Mouse (Mus musculus) embryonic fibroblast, embryonic 13.5 days (primary cell): Measurements from ENCODE around the gene Supt6.

Source experiments
- CTCF ChIP-seq: IDR thresholded peaks from 2 replicates; pipeline ENCODE4 v1.5.1; 2011; ENCODE audit warnings: mild to moderate bottlenecking, control low read depth, low read length, moderate library complexity, borderline replicate concordance; ENCODE audit not compliant: insufficient read depth
- POLR2A ChIP-seq: IDR thresholded peaks from 2 replicates; pipeline ENCODE4 v1.6.1; 2011; ENCODE audit warnings: low read depth, mild to moderate bottlenecking, control low read depth, low read length, moderate library complexity

DNA sequence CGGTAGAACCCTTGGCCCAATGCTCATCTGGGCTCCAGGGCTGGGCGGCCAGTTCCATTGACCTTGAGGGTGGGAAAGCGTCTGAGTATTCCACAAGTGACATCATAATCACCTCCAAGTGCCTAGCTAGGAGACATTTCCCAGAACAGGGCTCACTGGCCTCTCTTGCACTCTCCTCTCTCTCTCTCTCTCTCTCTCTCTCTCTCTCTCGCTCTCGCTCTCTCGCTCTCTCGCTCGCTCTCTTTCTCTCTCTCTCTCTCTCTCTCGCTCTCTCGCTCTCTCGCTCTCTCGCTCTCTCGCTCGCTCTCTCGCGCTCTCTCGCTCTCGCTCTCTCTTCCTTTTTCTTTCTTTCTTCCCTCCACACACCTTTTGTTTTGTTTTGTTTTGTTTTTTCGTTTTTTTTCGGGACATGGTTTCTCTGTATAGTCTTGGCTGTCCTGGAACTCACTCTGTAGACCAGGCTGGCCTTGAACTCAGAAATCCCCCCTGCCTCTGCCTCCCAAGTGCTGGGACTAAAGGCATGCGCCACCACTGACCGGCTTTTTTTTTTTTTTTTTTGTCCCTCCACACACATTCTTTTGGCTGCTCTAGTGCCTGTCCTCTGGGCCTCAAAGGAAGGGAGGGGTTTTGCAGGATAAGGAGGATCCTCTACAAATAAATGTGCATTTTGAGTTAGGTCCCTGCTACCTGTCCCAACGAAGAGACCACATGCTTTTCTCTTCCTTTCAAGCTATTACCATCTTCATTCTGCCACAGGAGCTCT lies 50.5 kb downstream of the Supt6 start:
- TF ChIP-seq POLR2A (no peak), CTCF (no peak)
